Comparison of ENCODE assay signal across 9 mouse cellular contexts in genomic region chr7:19741329-19742031, GRCm38 (mm10). TPM values are rescaled to one million over a fixed set of nuclear protein-coding genes. Genes with fewer than 3 reads are reported as not detected.
DNase-seq lines count a peak whose midpoint lies in the region; ATAC-seq and TF ChIP-seq lines count a peak whose summit lies in the region.
"Had no signal": no experiment of that assay in that cellular context is flagged by ENCODE, and none has a peak within 500 bp of the region (broad histone marks: within the 10 kb centered on the region; RNA-seq: fewer than 3 reads in every experiment).

No protein-coding gene starts in this region.

- WGBS in heart, embryonic 10.5 days: 18% methylated on average over 8 of the region's 8 CpGs
- WGBS in heart, embryonic 11.5 days (ENCODE audit: insufficient replicate concordance): 21% methylated on average over 8 of the region's 8 CpGs
- 15% methylated on average over 8 of the region's 8 CpGs for WGBS in stomach, postnatal 0 days

- H3K4me1 ChIP-seq in heart, embryonic 10.5 days: peaks cover 56% of the 10 kb centered on the region
- H3K4me1 ChIP-seq in heart, embryonic 11.5 days (ENCODE audit: control insufficient read depth, insufficient read depth, low read length): peaks cover 40% of the 10 kb centered on the region
- peaks cover 8% of the 10 kb centered on the region for H3K4me1 ChIP-seq in stomach, postnatal 0 days (replicated peaks; ENCODE audit: control insufficient read depth, insufficient read depth)

- H3K27ac ChIP-seq in heart, embryonic 10.5 days: peak overlapping the region; percentile 65
- H3K27ac ChIP-seq in heart, embryonic 11.5 days (ENCODE audit: low read depth, low read length): no peak overlapping the region
- peak overlapping the region; percentile 56; the same call in 1 of the 2 replicates for H3K27ac ChIP-seq in stomach, postnatal 0 days (replicated peaks)

- no peak overlapping the region for H3K9ac ChIP-seq in heart, embryonic 11.5 days (ENCODE audit: low read depth, low read length)
- H3K9ac ChIP-seq in stomach, postnatal 0 days (ENCODE audit: low read length): no peak overlapping the region

- ATAC-seq in heart, embryonic 11.5 days (replicated peaks; ENCODE audit: insufficient number of reproducible peaks, low FRiP score, low TSS enrichment): no peak
- peak; percentile 38; the same call in 1 of the 2 replicates for ATAC-seq in stomach, postnatal 0 days (ENCODE audit: low FRiP score, low TSS enrichment)
- ATAC-seq in frontal cortex, adult (ENCODE audit: low TSS enrichment): no peak

- no peaks in the 10 kb centered on the region for H3K27me3 ChIP-seq in heart, embryonic 10.5 days (ENCODE audit: insufficient read depth, poor library complexity, severe bottlenecking)
- no peaks in the 10 kb centered on the region for H3K27me3 ChIP-seq in heart, embryonic 11.5 days (ENCODE audit: control insufficient read depth, insufficient read depth, low read length)
- no peaks in the 10 kb centered on the region for H3K27me3 ChIP-seq in stomach, postnatal 0 days (ENCODE audit: control insufficient read depth, insufficient read depth, low read length)

- H3K4me3 ChIP-seq in heart, embryonic 10.5 days: 0 out of 2 replicates have a peak overlapping the region, but pooled peaks have one; percentile 3
- no peak overlapping the region for H3K4me3 ChIP-seq in heart, embryonic 11.5 days (ENCODE audit: low read depth, low read length)
- no peak overlapping the region for H3K4me3 ChIP-seq in stomach, postnatal 0 days (ENCODE audit: low read depth, low read length)

- no peak for TF ChIP-seq EP300 in stomach, postnatal 0 days (optimal IDR thresholded peaks at IDR 0.05)

- H3K9me3 ChIP-seq in heart, embryonic 10.5 days: no peaks in the 10 kb centered on the region
- no peaks in the 10 kb centered on the region for H3K9me3 ChIP-seq in heart, embryonic 11.5 days (replicated peaks; ENCODE audit: control insufficient read depth, low read length)
- no peaks in the 10 kb centered on the region for H3K9me3 ChIP-seq in stomach, postnatal 0 days (ENCODE audit: control insufficient read depth, low read length)

- no peak for TF ChIP-seq CTCF in stomach, postnatal 0 days (IDR thresholded peaks at IDR 0.05; ENCODE audit: low read depth)

- no peak overlapping the region for H3K4me2 ChIP-seq in heart, embryonic 11.5 days
- H3K4me2 ChIP-seq in stomach, postnatal 0 days (replicated peaks; ENCODE audit: low read depth): no peak overlapping the region

- H3K36me3 ChIP-seq in heart, embryonic 10.5 days: peaks cover 61% of the 10 kb centered on the region
- peaks cover 19% of the 10 kb centered on the region for H3K36me3 ChIP-seq in heart, embryonic 11.5 days (ENCODE audit: control insufficient read depth, insufficient read depth, low read length)
- H3K36me3 ChIP-seq in stomach, postnatal 0 days (ENCODE audit: control insufficient read depth, insufficient read depth, low read length): peaks cover 11% of the 10 kb centered on the region; the same call in 1 of the 2 replicates

- DNase-seq in heart, embryonic 10.5 days (ENCODE audit: low spot score): no peak
- peak; percentile 17 for DNase-seq in thymus, postnatal 14 days
- no peak for DNase-seq in thymus, postnatal 36 days
- peak; percentile 39 to 70 for DNase-seq in kidney, postnatal 25 days
- no peak for DNase-seq in stomach, postnatal 0 days (ENCODE audit: low spot score)
- DNase-seq in urinary bladder, postnatal 10 days (ENCODE audit: low spot score): no peak
- DNase-seq: cerebellum, postnatal 10 days had no signal

RNA-seq across cellular contexts. Expression of gene Nectin2, which starts 8.8 kb away (rescaled TPM):
- 130 and 138 TPM in 2 replicates for polyA plus RNA-seq in heart, embryonic 10.5 days (2016; fragmentation: Nextera tagmentation; extraction: Ambion mirVana)
- polyA plus RNA-seq in heart, embryonic 11.5 days (2014; fragmentation: Nextera tagmentation; extraction: Ambion mirVana): 87.0 and 100 TPM in 2 replicates
- polyA plus RNA-seq in stomach, postnatal 0 days (2015; fragmentation: Nextera tagmentation; extraction: Ambion mirVana): 82.2 and 83.8 TPM in 2 replicates

RNA-seq across cellular contexts. Expression of gene Tomm40, which starts 26.2 kb away (rescaled TPM):
- 237 and 260 TPM in 2 replicates for polyA plus RNA-seq in heart, embryonic 10.5 days (2016; fragmentation: Nextera tagmentation; extraction: Ambion mirVana)
- 142 and 154 TPM in 2 replicates for polyA plus RNA-seq in heart, embryonic 11.5 days (2014; fragmentation: Nextera tagmentation; extraction: Ambion mirVana)
- 98.0 and 105 TPM in 2 replicates for polyA plus RNA-seq in stomach, postnatal 0 days (2015; fragmentation: Nextera tagmentation; extraction: Ambion mirVana)

RNA-seq across cellular contexts. Expression of gene Bcam, which starts 29.3 kb away (rescaled TPM):
- 140 and 193 TPM in 2 replicates for polyA plus RNA-seq in heart, embryonic 10.5 days (2016; fragmentation: Nextera tagmentation; extraction: Ambion mirVana)
- 163 and 173 TPM in 2 replicates for polyA plus RNA-seq in heart, embryonic 11.5 days (2014; fragmentation: Nextera tagmentation; extraction: Ambion mirVana)
- 87.5 and 103 TPM in 2 replicates for polyA plus RNA-seq in stomach, postnatal 0 days (2015; fragmentation: Nextera tagmentation; extraction: Ambion mirVana)

RNA-seq across cellular contexts. Expression of gene Apoe, which starts 42.5 kb away (rescaled TPM):
- polyA plus RNA-seq in heart, embryonic 10.5 days (2016; fragmentation: Nextera tagmentation; extraction: Ambion mirVana): 326 and 523 TPM in 2 replicates
- 357 and 371 TPM in 2 replicates for polyA plus RNA-seq in heart, embryonic 11.5 days (2014; fragmentation: Nextera tagmentation; extraction: Ambion mirVana)
- polyA plus RNA-seq in stomach, postnatal 0 days (2015; fragmentation: Nextera tagmentation; extraction: Ambion mirVana): 383 and 436 TPM in 2 replicates

RNA-seq across cellular contexts. Expression of gene Apoc1, which starts 49.0 kb away (rescaled TPM):
- 5.4 and 19.9 TPM in 2 replicates for polyA plus RNA-seq in heart, embryonic 10.5 days (2016; fragmentation: Nextera tagmentation; extraction: Ambion mirVana)
- polyA plus RNA-seq in heart, embryonic 11.5 days (2014; fragmentation: Nextera tagmentation; extraction: Ambion mirVana): 6.9 and 10.8 TPM in 2 replicates
- 79.6 and 88.4 TPM in 2 replicates for polyA plus RNA-seq in stomach, postnatal 0 days (2015; fragmentation: Nextera tagmentation; extraction: Ambion mirVana)

Comparison
In these comparisons a context has a peak if more than half of its experiments do, and no peak if none do; other contexts are left out.
1. DNase-seq: peak in thymus, postnatal 14 days (single experiment) and kidney, postnatal 25 days (2 of 2); none in heart, embryonic 10.5 days (single experiment), thymus, postnatal 36 days (0 of 2), stomach, postnatal 0 days (single experiment) and urinary bladder, postnatal 10 days (single experiment).